Mouse (Mus musculus) limb, embryonic 14.5 days (tissue): Measurements from ENCODE around the gene Gm21977. TPM values are rescaled to one million over a fixed set of nuclear protein-coding genes. Genes with fewer than 3 reads are reported as not detected.
"Not testable (repeated sequence)": the region's sequence is repeated elsewhere in the genome, so short reads cannot be mapped to it uniquely, and the experiment has no call there.

Source experiments
- ATAC-seq: fragments of 200-750 bp; cut with Nextera tagmentation; 2 replicates; pipeline ENCODE4 v1.8.0; 2017; ENCODE audit warnings: low read depth, moderate number of reproducible peaks, moderate TSS enrichment; ENCODE audit not compliant: low FRiP score
- DNase-seq: peaks from one replicate; pipeline ENCODE4 v3.0.0-alpha.2; 2015; ENCODE audit warnings: low spot score
- H3K27ac ChIP-seq: fragments of 300-500 bp; sonication (generic); replicated peaks from 2 replicates; pipeline ENCODE4 v1.5.1; 2014; ENCODE audit warnings: low read depth, mild to moderate bottlenecking, low read length, moderate library complexity, mixed read lengths
- H3K27me3 ChIP-seq: fragments of 300-500 bp; sonication (generic); 2 replicates; pipeline ENCODE4 v1.6.1; 2014; ENCODE audit warnings: low read length, mixed read lengths; ENCODE audit not compliant: control insufficient read depth, insufficient read depth
- H3K36me3 ChIP-seq: fragments of 300-500 bp; sonication (generic); 2 replicates; pipeline ENCODE4 v1.6.1; 2014; ENCODE audit warnings: mild to moderate bottlenecking, low read length, moderate library complexity, mixed read lengths; ENCODE audit not compliant: control insufficient read depth, insufficient read depth
- H3K4me1 ChIP-seq: fragments of 300-500 bp; sonication (generic); 2 replicates; pipeline ENCODE4 v1.6.1; 2014; ENCODE audit warnings: antibody characterized with exemption, low read length, mixed read lengths; ENCODE audit not compliant: control insufficient read depth, insufficient read depth
- H3K4me2 ChIP-seq: fragments of 300-500 bp; sonication (generic); replicated peaks from 2 replicates; pipeline ENCODE4 v1.6.1; 2014; ENCODE audit warnings: low read depth, mild to moderate bottlenecking, low read length, moderate library complexity; ENCODE audit not compliant: severe bottlenecking
- H3K4me3 ChIP-seq: fragments of 300-500 bp; sonication (generic); replicated peaks from 2 replicates; pipeline ENCODE4 v1.5.1; 2014; ENCODE audit warnings: low read length
- H3K9ac ChIP-seq: fragments of 300-500 bp; sonication (generic); 2 replicates; pipeline ENCODE4 v1.6.1; 2014; ENCODE audit warnings: mild to moderate bottlenecking, low read depth, low read length, moderate library complexity; ENCODE audit not compliant: severe bottlenecking
- H3K9me3 ChIP-seq: fragments of 300-500 bp; sonication (generic); 2 replicates; pipeline ENCODE4 v1.6.1; 2016; ENCODE audit warnings: low read length; ENCODE audit not compliant: control insufficient read depth
- WGBS: fragments of 180-500 bp; shearing (Covaris S2); extraction: QIAGEN DNeasy Blood & Tissue Kit; methylation state at CpG from one replicate; pipeline ENCODE4 v1.1.7; 2014; 5-methylcytosine and 5-hydroxymethylcytosine counted together
- polyA plus RNA-seq, 2 experiments: library from polyadenylated mRNA; depleted of rRNA in 1 of 2; stranded (reverse) in 1 of 2; unstranded in 1 of 2; fragments of >200 nt; fragmentation: Nextera tagmentation in 1 of 2; extraction: Ambion mirVana in 1 of 2; gene quantifications; 2 replicates each; pipeline versions ENCODE4 v1.2.1 to v1.2.3; 2012 to 2014

Gene Gm21977
- polyA plus RNA-seq (2012; rRNA removed) (not detected in 2 replicates), polyA plus RNA-seq (2014; fragmentation: Nextera tagmentation; extraction: Ambion mirVana) (not detected in 2 replicates)

- no CpG with 5 or more reads among the region's 3 CpGs for WGBS
- H3K4me3 ChIP-seq, H3K9me3 ChIP-seq, H3K36me3 ChIP-seq, H3K27ac ChIP-seq, H3K27me3 ChIP-seq, DNase-seq, H3K9ac ChIP-seq, H3K4me1 ChIP-seq, ATAC-seq, H3K4me2 ChIP-seq: not testable (repeated sequence)
These were observed at the start of gene Gm21977 for GRCm38 (mm10) chr14:42853377-42853776. TSS of gene Gm21977 (minus strand) at chr14:42853477.

Other genes with a start within 250 kb of the Gm21977 start
- gene Gm3633, start 211.6 kb downstream of the Gm21977 start, polyA plus RNA-seq (2012; rRNA removed) = not detected in 2 replicates
- not detected in 2 replicates for gene Gm3633, start 211.6 kb downstream of the Gm21977 start, polyA plus RNA-seq (2014; fragmentation: Nextera tagmentation; extraction: Ambion mirVana)
- gene Gm10378, start 197.5 kb downstream of the Gm21977 start, polyA plus RNA-seq (2012; rRNA removed) = not detected in 2 replicates
- gene Gm10378, start 197.5 kb downstream of the Gm21977 start, polyA plus RNA-seq (2014; fragmentation: Nextera tagmentation; extraction: Ambion mirVana) = not detected in 2 replicates
- not detected in 2 replicates for gene Gm3015, start 84.7 kb downstream of the Gm21977 start, polyA plus RNA-seq (2012; rRNA removed)
- gene Gm3015, start 84.7 kb downstream of the Gm21977 start, polyA plus RNA-seq (2014; fragmentation: Nextera tagmentation; extraction: Ambion mirVana) = not detected in 2 replicates
- gene Gm10377, start 55.5 kb downstream of the Gm21977 start, polyA plus RNA-seq (2012; rRNA removed) = not detected in 2 replicates
- gene Gm10377, start 55.5 kb downstream of the Gm21977 start, polyA plus RNA-seq (2014; fragmentation: Nextera tagmentation; extraction: Ambion mirVana) = not detected in 2 replicates
- gene Gm8082, start 140.1 kb upstream of the Gm21977 start, polyA plus RNA-seq (2012; rRNA removed) = not detected in 2 replicates
- not detected in 2 replicates for gene Gm8082, start 140.1 kb upstream of the Gm21977 start, polyA plus RNA-seq (2014; fragmentation: Nextera tagmentation; extraction: Ambion mirVana)
- not detected in 2 replicates for gene Gm10376, start 162.2 kb upstream of the Gm21977 start, polyA plus RNA-seq (2012; rRNA removed)
- not detected in 2 replicates for gene Gm10376, start 162.2 kb upstream of the Gm21977 start, polyA plus RNA-seq (2014; fragmentation: Nextera tagmentation; extraction: Ambion mirVana)
- not detected in 2 replicates for gene Gm8094, start 223.2 kb upstream of the Gm21977 start, polyA plus RNA-seq (2012; rRNA removed)
- gene Gm8094, start 223.2 kb upstream of the Gm21977 start, polyA plus RNA-seq (2014; fragmentation: Nextera tagmentation; extraction: Ambion mirVana) = not detected in 2 replicates
- not detected in 2 replicates for gene Gm8104, start 247.1 kb upstream of the Gm21977 start, polyA plus RNA-seq (2012; rRNA removed)
- gene Gm8104, start 247.1 kb upstream of the Gm21977 start, polyA plus RNA-seq (2014; fragmentation: Nextera tagmentation; extraction: Ambion mirVana) = not detected in 2 replicates